Mouse (Mus musculus): ENCODE measurements at regions not wholly inside any gene's neighbourhood (a gene's known extent, or its start where the extent isn't known, plus 50 kb on each side); places are given as distances from the start of the nearest gene placed in this dataset.
A peak's percentile ranks its signal among the peaks of the same experiment; 100 is the strongest.

DNA sequence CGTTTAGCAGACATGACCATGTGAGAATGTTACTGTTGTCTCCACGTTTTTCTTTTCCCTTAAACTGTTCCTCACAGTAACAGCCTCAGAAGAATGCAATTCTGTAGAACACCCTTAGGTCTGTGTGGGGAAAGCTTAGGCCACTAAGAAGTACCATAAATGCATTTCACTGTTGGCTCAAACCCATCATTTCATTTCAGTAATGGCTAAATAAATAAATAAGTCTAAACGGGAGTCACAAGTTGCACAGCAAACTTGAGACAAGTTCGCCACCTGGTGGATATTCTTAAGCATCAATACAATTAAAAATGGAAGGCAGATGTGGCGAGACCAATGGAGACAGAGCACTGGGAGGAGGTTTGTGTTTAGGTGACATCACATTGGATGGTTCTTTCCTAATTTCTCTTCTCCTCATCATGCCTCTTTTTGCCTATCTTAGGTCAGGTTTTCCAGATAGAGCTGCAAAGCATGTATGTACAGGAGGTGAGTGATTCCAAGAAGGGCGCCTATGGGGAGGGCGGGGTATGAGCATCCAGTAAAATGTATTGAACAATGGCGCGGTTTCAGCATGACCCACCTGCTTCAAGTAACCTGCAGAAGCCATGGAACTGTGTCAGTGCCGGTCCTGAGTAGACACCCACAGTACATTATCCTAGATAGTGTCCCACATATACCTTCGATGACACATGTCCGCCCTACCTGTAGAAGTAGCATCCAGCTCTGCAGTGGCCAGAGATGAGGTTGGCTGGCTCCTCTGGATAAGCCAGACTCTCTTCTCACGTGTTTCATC lies 128.8 kb upstream of the Car8 start:
- TF ChIP-seq EP300 (IDR thresholded peaks at IDR 0.05; ENCODE audit: low read depth) (no peak), CTCF (IDR thresholded peaks at IDR 0.05; ENCODE audit: low read depth) (peak; percentile 78)
